Mouse (Mus musculus): ENCODE measurements at regions not wholly inside any gene's neighbourhood (a gene's known extent, or its start where the extent isn't known, plus 50 kb on each side); places are given as distances from the start of the nearest gene placed in this dataset.
A peak's percentile ranks its signal among the peaks of the same experiment; 100 is the strongest.

GRCm38 (mm10) chr16:78490245-78490644 lies 86.3 kb downstream of the D16Ertd472e start:
- no peak for DNase-seq (ENCODE audit: low spot score in 2 of 2)

GRCm38 (mm10) chr16:78489604-78490003 lies 86.9 kb downstream of the D16Ertd472e start:
- DNase-seq (ENCODE audit: low spot score in 2 of 2) = no peak

GRCm38 (mm10) chr16:78486531-78486930 lies 90.0 kb downstream of the D16Ertd472e start:
- DNase-seq (ENCODE audit: low spot score in 2 of 2) = peak in 1 of 2 experiments; percentile 55

- no peak for DNase-seq (ENCODE audit: low spot score in 2 of 2)
Observed at GRCm38 (mm10) chr16:78484319-78484718, 92.2 kb downstream of the D16Ertd472e start.

- no peak for DNase-seq (ENCODE audit: low spot score in 2 of 2)
Observed at GRCm38 (mm10) chr16:78481571-78481970, 94.9 kb downstream of the D16Ertd472e start.

- DNase-seq (ENCODE audit: low spot score in 2 of 2) = no peak
Observed at GRCm38 (mm10) chr16:78481065-78481464, 95.4 kb downstream of the D16Ertd472e start.

- no peak for DNase-seq (ENCODE audit: low spot score in 2 of 2)
Observed at GRCm38 (mm10) chr16:78480261-78480660, 96.2 kb downstream of the D16Ertd472e start.

- DNase-seq (ENCODE audit: low spot score in 2 of 2) = peak in 1 of 2 experiments; percentile 39
Observed at GRCm38 (mm10) chr16:78473456-78473855, 96.5 kb upstream of the Btg3 start.

GRCm38 (mm10) chr16:78459996-78460395 lies 83.0 kb upstream of the Btg3 start:
- no peak for DNase-seq (ENCODE audit: low spot score in 2 of 2)

- peak; percentile 35 to 47 for DNase-seq (ENCODE audit: low spot score in 2 of 2)
Observed at GRCm38 (mm10) chr16:78457731-78458151, 80.7 kb upstream of the Btg3 start.

GRCm38 (mm10) chr16:78456345-78456744 lies 79.4 kb upstream of the Btg3 start:
- DNase-seq (ENCODE audit: low spot score in 2 of 2) = no peak

GRCm38 (mm10) chr16:78454509-78454908 lies 77.5 kb upstream of the Btg3 start:
- DNase-seq (ENCODE audit: low spot score in 2 of 2) = no peak

GRCm38 (mm10) chr16:78452303-78452702 lies 75.3 kb upstream of the Btg3 start:
- peak in 1 of 2 experiments; percentile 83 for DNase-seq (ENCODE audit: low spot score in 2 of 2)

GRCm38 (mm10) chr16:78451750-78452149 lies 74.8 kb upstream of the Btg3 start:
- DNase-seq (ENCODE audit: low spot score in 2 of 2) = no peak

GRCm38 (mm10) chr16:78451251-78451650 lies 74.3 kb upstream of the Btg3 start:
- no peak for DNase-seq (ENCODE audit: low spot score in 2 of 2)

GRCm38 (mm10) chr16:78449231-78449630 lies 72.2 kb upstream of the Btg3 start:
- no peak for DNase-seq (ENCODE audit: low spot score in 2 of 2)

- peak; percentile 16 to 40 for DNase-seq (ENCODE audit: low spot score in 2 of 2)
Observed at GRCm38 (mm10) chr16:78443262-78443661, 66.3 kb upstream of the Btg3 start.

- DNase-seq (ENCODE audit: low spot score in 2 of 2) = peak in 1 of 2 experiments; percentile 36
Observed at GRCm38 (mm10) chr16:78442830-78443229, 65.8 kb upstream of the Btg3 start.

- no peak for DNase-seq (ENCODE audit: low spot score in 2 of 2)
Observed at GRCm38 (mm10) chr16:78441961-78442360, 65.0 kb upstream of the Btg3 start.

- DNase-seq (ENCODE audit: low spot score in 2 of 2) = no peak
Observed at GRCm38 (mm10) chr16:78435707-78436106, 58.7 kb upstream of the Btg3 start.

- DNase-seq (ENCODE audit: low spot score in 2 of 2) = peak; percentile 56
Observed at GRCm38 (mm10) chr16:78427470-78428041, 50.6 kb upstream of the Btg3 start.

All from layer of hippocampus, postnatal 14 days (tissue).